Mouse (Mus musculus) heart, postnatal 25 days (tissue): Measurements from ENCODE around the gene Atxn7l1. TPM values are rescaled to one million over a fixed set of nuclear protein-coding genes. Genes with fewer than 3 reads are reported as not detected.
A peak's percentile ranks its signal among the peaks of the same experiment; 100 is the strongest.

ENCODE experiments used
- DNase-seq: peaks from one replicate; pipeline ENCODE4 v3.0.0; 2022; ENCODE audit warnings: low spot score
- intact Hi-C: fragments of 180-260 bp; cut with DNase I; formaldehyde crosslinking; loops from one replicate; pipeline ENCODE4 v1.15.1; 2025
- total RNA-seq, 2 experiments: library from RNA; stranded (reverse); gene quantifications; 2 replicates each; pipeline ENCODE4 v1.2.3; 2021

The Atxn7l1 gene
- total RNA-seq, 2 experiments from 2014 or later, result 17.2 to 19.2 TPM

GRCm38 (mm10) chr12:33218215-33218859 lies 70.8 kb downstream of the Atxn7l1 start:
- DNase-seq, result no peak
- intact Hi-C loops, result no loop called here

GRCm38 (mm10) chr12:33219436-33219835 lies 71.9 kb downstream of the Atxn7l1 start:
- intact Hi-C loops, result no loop called here
- no peak for DNase-seq

GRCm38 (mm10) chr12:33220081-33220480 lies 72.6 kb downstream of the Atxn7l1 start:
- no peak for DNase-seq
- intact Hi-C loops, result no loop called here

GRCm38 (mm10) chr12:33220509-33221051 lies 73.1 kb downstream of the Atxn7l1 start:
- no peak for DNase-seq
- intact Hi-C loops, result no loop called here

GRCm38 (mm10) chr12:33222187-33222586 lies 74.7 kb downstream of the Atxn7l1 start:
- DNase-seq, result no peak
- intact Hi-C loops, result no loop called here

GRCm38 (mm10) chr12:33225117-33225541 lies 77.6 kb downstream of the Atxn7l1 start:
- intact Hi-C loops, result no loop called here
- DNase-seq, result no peak

- intact Hi-C loops, result no loop called here
- DNase-seq, result no peak
These were observed 78.5 kb downstream of the Atxn7l1 start for GRCm38 (mm10) chr12:33225978-33226377.

GRCm38 (mm10) chr12:33226596-33226995 lies 79.1 kb downstream of the Atxn7l1 start:
- no peak for DNase-seq
- intact Hi-C loops, result no loop called here

- intact Hi-C loops, result no loop called here
These were observed 87.8 kb downstream of the Atxn7l1 start for GRCm38 (mm10) chr12:33235314-33235713.

GRCm38 (mm10) chr12:33235771-33236323 lies 88.4 kb downstream of the Atxn7l1 start:
- DNase-seq, result peak; percentile 16
- intact Hi-C loops, result no loop called here

More at GRCm38 (mm10) chr12:33235314-33235713, 87.8 kb downstream of the Atxn7l1 start:
- no peak for DNase-seq

- intact Hi-C loops, result no loop called here
These were observed 89.0 kb downstream of the Atxn7l1 start for GRCm38 (mm10) chr12:33236344-33237049.

GRCm38 (mm10) chr12:33237108-33237507 lies 89.6 kb downstream of the Atxn7l1 start:
- no peak for DNase-seq
- intact Hi-C loops, result no loop called here

More at GRCm38 (mm10) chr12:33236344-33237049, 89.0 kb downstream of the Atxn7l1 start:
- DNase-seq, result no peak

- DNase-seq, result no peak
- intact Hi-C loops, result no loop called here
These were observed 95.2 kb downstream of the Atxn7l1 start for GRCm38 (mm10) chr12:33242679-33243078.

GRCm38 (mm10) chr12:33244132-33244875 lies 96.8 kb downstream of the Atxn7l1 start:
- intact Hi-C loops, result no loop called here
- DNase-seq, result no peak

GRCm38 (mm10) chr12:33245455-33245854 lies 98.0 kb downstream of the Atxn7l1 start:
- no peak for DNase-seq
- intact Hi-C loops, result no loop called here

GRCm38 (mm10) chr12:33246878-33247277 lies 99.4 kb downstream of the Atxn7l1 start:
- DNase-seq, result no peak
- intact Hi-C loops, result no loop called here

- no peak for DNase-seq
- intact Hi-C loops, result no loop called here
These were observed 102.7 kb downstream of the Atxn7l1 start for GRCm38 (mm10) chr12:33250197-33250596.

GRCm38 (mm10) chr12:33251399-33251798 lies 103.9 kb downstream of the Atxn7l1 start:
- no peak for DNase-seq
- intact Hi-C loops, result no loop called here

GRCm38 (mm10) chr12:33252621-33253020 lies 105.1 kb downstream of the Atxn7l1 start:
- intact Hi-C loops, result no loop called here
- no peak for DNase-seq

GRCm38 (mm10) chr12:33253206-33253605 lies 105.7 kb downstream of the Atxn7l1 start:
- intact Hi-C loops, result no loop called here
- no peak for DNase-seq
